ENCODE assay signal across 31 mouse cellular contexts in genomic region chr5:103923755-103924154, GRCm38 (mm10). TPM values are rescaled to one million over a fixed set of nuclear protein-coding genes. Genes with fewer than 3 reads are reported as not detected.
A peak's percentile ranks its signal among the peaks of the same experiment; 100 is the strongest.
DNase-seq lines count a peak whose midpoint lies in the region; ATAC-seq and TF ChIP-seq lines count a peak whose summit lies in the region.
"Had no signal": no experiment of that assay in that cellular context is flagged by ENCODE, and none has a peak within 500 bp of the region (broad histone marks: within the 10 kb centered on the region; RNA-seq: fewer than 3 reads in every experiment).

No protein-coding gene starts in this region.

- ATAC-seq in lung, embryonic 14.5 days (ENCODE audit: insufficient read depth): peak; percentile 65
- ATAC-seq in lung, embryonic 16.5 days (ENCODE audit: low read depth): peak; percentile 54; the same call in 1 of the 2 replicates
- ATAC-seq in midbrain, embryonic 11.5 days (ENCODE audit: low FRiP score): no peak
- ATAC-seq in midbrain, embryonic 16.5 days: no peak
- ATAC-seq: activated CD4-positive, CD25-positive, alpha-beta regulatory T cell, adult 4 months; forebrain, embryonic 14.5 days; forebrain, embryonic 16.5 days; Patski had no signal

- no peak overlapping the region for H3K4me3 ChIP-seq in lung, embryonic 14.5 days (ENCODE audit: low read depth, low read length)
- no peak overlapping the region for H3K4me3 ChIP-seq in lung, embryonic 16.5 days (ENCODE audit: low read length)
- no peak overlapping the region for H3K4me3 ChIP-seq in midbrain, embryonic 11.5 days (ENCODE audit: low read depth, low read length)
- H3K4me3 ChIP-seq in midbrain, embryonic 16.5 days (ENCODE audit: low read depth, low read length): no peak overlapping the region
- H3K4me3 ChIP-seq: embryonic facial prominence, embryonic 13.5 days; embryonic facial prominence, embryonic 15.5 days; erythroblast, embryonic 14.5 days; forebrain, embryonic 10.5 days; forebrain, embryonic 12.5 days had no signal

- no peaks in the 10 kb centered on the region for H3K27me3 ChIP-seq in lung, embryonic 14.5 days (ENCODE audit: insufficient read depth, low read length)
- no peaks in the 10 kb centered on the region for H3K27me3 ChIP-seq in lung, embryonic 16.5 days (ENCODE audit: control insufficient read depth, insufficient read depth, low read depth, low read length)
- H3K27me3 ChIP-seq in midbrain, embryonic 11.5 days (ENCODE audit: control insufficient read depth, insufficient read depth, low read length): no peaks in the 10 kb centered on the region
- H3K27me3 ChIP-seq in midbrain, embryonic 16.5 days (ENCODE audit: control insufficient read depth, insufficient read depth, low read depth, low read length): no peaks in the 10 kb centered on the region; the same call in 1 of the 2 replicates
- H3K27me3 ChIP-seq: embryonic facial prominence, embryonic 13.5 days; embryonic facial prominence, embryonic 15.5 days; Patski had no signal

- no peak overlapping the region for H3K9ac ChIP-seq in lung, embryonic 14.5 days
- no peak overlapping the region for H3K9ac ChIP-seq in lung, embryonic 16.5 days (ENCODE audit: low read length)
- no peak overlapping the region for H3K9ac ChIP-seq in midbrain, embryonic 11.5 days (ENCODE audit: low read length)
- no peak overlapping the region for H3K9ac ChIP-seq in midbrain, embryonic 16.5 days (ENCODE audit: low read depth, low read length)
- H3K9ac ChIP-seq: embryonic facial prominence, embryonic 13.5 days; embryonic facial prominence, embryonic 15.5 days; forebrain, embryonic 12.5 days had no signal

- TF ChIP-seq CTCF in lung, embryonic 14.5 days (IDR thresholded peaks at IDR 0.05; ENCODE audit: low read depth): no peak

- WGBS in lung, embryonic 14.5 days: 46% methylated on average over 2 of the region's 2 CpGs
- 54% methylated on average over 2 of the region's 2 CpGs for WGBS in lung, embryonic 16.5 days
- WGBS in midbrain, embryonic 11.5 days: 95% methylated on average over 2 of the region's 2 CpGs
- WGBS in midbrain, embryonic 16.5 days: 96% methylated on average over 2 of the region's 2 CpGs

- no peak overlapping the region for H3K4me2 ChIP-seq in lung, embryonic 14.5 days
- H3K4me2 ChIP-seq in lung, embryonic 16.5 days (ENCODE audit: low read depth, low read length): no peak overlapping the region
- H3K4me2 ChIP-seq in midbrain, embryonic 11.5 days: no peak overlapping the region
- H3K4me2 ChIP-seq in midbrain, embryonic 16.5 days (ENCODE audit: low read length): no peak overlapping the region
- H3K4me2 ChIP-seq: embryonic facial prominence, embryonic 13.5 days; embryonic facial prominence, embryonic 15.5 days; forebrain, embryonic 12.5 days had no signal

- peak; percentile 58 for DNase-seq in lung, embryonic 14.5 days
- no peak for DNase-seq in lung, postnatal 25 days (ENCODE audit: low spot score)
- DNase-seq in lung, postnatal 10 days: no peak
- DNase-seq in midbrain, embryonic 11.5 days (ENCODE audit: low spot score, missing footprints): peak; percentile 44
- no peak for DNase-seq in adrenal gland, adult 2 months
- DNase-seq: adrenal gland, postnatal 10 days; adrenal gland, postnatal 25 days; cerebellum, adult 11 months; cerebellum, adult 18-20 months; cerebellum, adult 8-10 months; cerebellum, adult 9-11 months; cerebellum, postnatal 14 days; cerebellum, postnatal 36 days; embryo, embryonic 11 days had no signal

- no peaks in the 10 kb centered on the region for H3K4me1 ChIP-seq in lung, embryonic 14.5 days (ENCODE audit: insufficient read depth)
- H3K4me1 ChIP-seq in lung, embryonic 16.5 days (replicated peaks; ENCODE audit: control insufficient read depth, insufficient read depth, low read length): peaks cover 14% of the 10 kb centered on the region
- H3K4me1 ChIP-seq in midbrain, embryonic 11.5 days (ENCODE audit: control insufficient read depth, insufficient read depth, low read length): no peaks in the 10 kb centered on the region
- H3K4me1 ChIP-seq in midbrain, embryonic 16.5 days (ENCODE audit: control insufficient read depth, insufficient read depth, low read length): no peaks in the 10 kb centered on the region
- H3K4me1 ChIP-seq: embryonic facial prominence, embryonic 13.5 days; embryonic facial prominence, embryonic 15.5 days; forebrain, embryonic 12.5 days had no signal

- H3K36me3 ChIP-seq in lung, embryonic 14.5 days (ENCODE audit: insufficient read depth): no peaks in the 10 kb centered on the region
- no peaks in the 10 kb centered on the region for H3K36me3 ChIP-seq in lung, embryonic 16.5 days (ENCODE audit: control insufficient read depth, insufficient read depth, low read length)
- no peaks in the 10 kb centered on the region for H3K36me3 ChIP-seq in midbrain, embryonic 11.5 days (ENCODE audit: control insufficient read depth, insufficient read depth, low read length)
- H3K36me3 ChIP-seq in midbrain, embryonic 16.5 days (ENCODE audit: control insufficient read depth, insufficient read depth, low read length): no peaks in the 10 kb centered on the region
- H3K36me3 ChIP-seq: embryonic facial prominence, embryonic 13.5 days; embryonic facial prominence, embryonic 15.5 days; forebrain, embryonic 10.5 days; forebrain, embryonic 12.5 days had no signal

- H3K27ac ChIP-seq in lung, embryonic 14.5 days (ENCODE audit: low read depth): no peak overlapping the region
- no peak overlapping the region for H3K27ac ChIP-seq in lung, embryonic 16.5 days (ENCODE audit: low read length)
- no peak overlapping the region for H3K27ac ChIP-seq in midbrain, embryonic 11.5 days (ENCODE audit: low read depth, low read length)
- no peak overlapping the region for H3K27ac ChIP-seq in midbrain, embryonic 16.5 days (ENCODE audit: low read length)
- H3K27ac ChIP-seq: embryonic facial prominence, embryonic 13.5 days; embryonic facial prominence, embryonic 15.5 days; forebrain, embryonic 10.5 days; forebrain, embryonic 12.5 days had no signal

- H3K9me3 ChIP-seq in lung, embryonic 14.5 days (ENCODE audit: low read depth, low read length): no peaks in the 10 kb centered on the region
- no peaks in the 10 kb centered on the region for H3K9me3 ChIP-seq in lung, embryonic 16.5 days (ENCODE audit: control insufficient read depth, low read length)
- no peaks in the 10 kb centered on the region for H3K9me3 ChIP-seq in midbrain, embryonic 11.5 days (ENCODE audit: control insufficient read depth, low read length)
- H3K9me3 ChIP-seq in midbrain, embryonic 16.5 days (replicated peaks; ENCODE audit: control insufficient read depth, low read length, poor library complexity, severe bottlenecking): no peaks in the 10 kb centered on the region
- H3K9me3 ChIP-seq: embryonic facial prominence, embryonic 13.5 days; embryonic facial prominence, embryonic 15.5 days; forebrain, embryonic 10.5 days; forebrain, embryonic 12.5 days had no signal

RNA-seq across cellular contexts. Expression of gene Klhl8, which starts 12.7 kb away (rescaled TPM):
- 9.4 and 11.1 TPM in 2 replicates for polyA plus RNA-seq in lung, embryonic 14.5 days (2014; fragmentation: Nextera tagmentation; extraction: Ambion mirVana)
- 11.1 and 11.3 TPM in 2 replicates for polyA plus RNA-seq in lung, embryonic 16.5 days (2015; fragmentation: Nextera tagmentation; extraction: Ambion mirVana)
- 16.5 and 16.9 TPM in 2 replicates for polyA plus RNA-seq in midbrain, embryonic 11.5 days (2014; fragmentation: Nextera tagmentation; extraction: Ambion mirVana)
- polyA plus RNA-seq in midbrain, embryonic 16.5 days (2015; fragmentation: Nextera tagmentation; extraction: Ambion mirVana): 49.6 and 49.7 TPM in 2 replicates
- 10 to 100 TPM; 15.2 to 17.7 TPM for total RNA-seq in adrenal gland, adult 2 months (2021)
- 3.7 and 4.0 TPM in 2 replicates for polyA plus RNA-seq in adrenal gland, adult 2 months (2012; rRNA removed)
- polyA plus RNA-seq: erythroblast, embryonic 14.5 days had no signal

RNA-seq across cellular contexts. Expression of gene Hsd17b13, which starts 53.5 kb away (rescaled TPM):
- polyA plus RNA-seq in lung, embryonic 14.5 days (2014; fragmentation: Nextera tagmentation; extraction: Ambion mirVana): 0.23 and 0.61 TPM in 2 replicates
- 0.19 and 0.91 TPM in 2 replicates for polyA plus RNA-seq in lung, embryonic 16.5 days (2015; fragmentation: Nextera tagmentation; extraction: Ambion mirVana)
- polyA plus RNA-seq in midbrain, embryonic 11.5 days (2014; fragmentation: Nextera tagmentation; extraction: Ambion mirVana): not detected in 2 replicates
- polyA plus RNA-seq in midbrain, embryonic 16.5 days (2015; fragmentation: Nextera tagmentation; extraction: Ambion mirVana): not detected in 2 replicates
- total RNA-seq in adrenal gland, adult 2 months (2021): 1 to 10 TPM in 1 of 2 experiments, not detected in 1; 1.4 TPM
- not detected in 2 replicates for polyA plus RNA-seq in adrenal gland, adult 2 months (2012; rRNA removed)
- total RNA-seq: adrenal gland, adult 18-20 months; adrenal gland, postnatal 25 days; common myeloid progenitor, adult 5-6 weeks; ES-E14 had no signal
- polyA plus RNA-seq: activated CD4-positive, CD25-positive, alpha-beta regulatory T cell, adult 4 months; brain, embryonic 14.5 days; C2C12; embryonic facial prominence, embryonic 11.5 days; embryonic facial prominence, embryonic 13.5 days; erythroblast, embryonic 14.5 days; forebrain, embryonic 10.5 days; forebrain, embryonic 12.5 days; forebrain, embryonic 14.5 days; forebrain, embryonic 16.5 days; Patski had no signal

Comparison
In these comparisons a context has a peak if more than half of its experiments do, and no peak if none do; other contexts are left out.
1. DNase-seq: peak in lung, embryonic 14.5 days (single experiment) and midbrain, embryonic 11.5 days (single experiment); none in lung, postnatal 25 days (single experiment), lung, postnatal 10 days (single experiment) and adrenal gland, adult 2 months (single experiment).
2. ATAC-seq: peak in lung, embryonic 14.5 days (single experiment) and lung, embryonic 16.5 days (single experiment); none in midbrain, embryonic 11.5 days (single experiment) and midbrain, embryonic 16.5 days (single experiment).